Mouse (Mus musculus): Measurements from ENCODE around the gene Sphk1. TPM values are rescaled to one million over a fixed set of nuclear protein-coding genes. Genes with fewer than 3 reads are reported as not detected.
"Not testable (repeated sequence)": the region's sequence is repeated elsewhere in the genome, so short reads cannot be mapped to it uniquely, and the experiment has no call there.

The Sphk1 gene
- total RNA-seq (2021), result 1 to 10 TPM; 1.6 to 1.9 TPM
- long read RNA-seq, experiment 1, partial matches to known transcripts, result 1 of 2 reads
- long read RNA-seq, experiment 1, other reads (novel, unspliced or antisense), result 0 of 2 reads
- long read RNA-seq, experiment 2, partial matches to known transcripts, result 0 of 3 reads
- long read RNA-seq, experiment 2, other reads (novel, unspliced or antisense), result 2 of 3 reads

- no peak for TF ChIP-seq CTCF (conservative IDR thresholded peaks at IDR 0.05)
- Histone ChIP-seq H3K4me3 (peak within 1 kb of the TSS; percentile 55), H3K27ac (no peak within 1 kb of the TSS)
- no peak for DNase-seq (ENCODE audit: low spot score in 2 of 2)
Observed at GRCm38 (mm10) chr11:116530187-116531147, at the start of gene Sphk1. Sphk1 (plus strand) TSS chr11:116530925.

- no peak overlapping the region for H3K4me3 ChIP-seq
- DNase-seq (ENCODE audit: low spot score in 2 of 2), result no peak
- no peak for TF ChIP-seq CTCF (conservative IDR thresholded peaks at IDR 0.05)
- H3K27ac ChIP-seq, result peak overlapping the region; percentile 37; the same call in 1 of the 2 replicates
Observed at GRCm38 (mm10) chr11:116480975-116481374, 49.8 kb upstream of the Sphk1 start.

GRCm38 (mm10) chr11:116481776-116482175 is 48.9 kb upstream of the Sphk1 start:
- H3K27ac ChIP-seq, result peak overlapping the region; percentile 37; the same call in 1 of the 2 replicates
- DNase-seq (ENCODE audit: low spot score in 2 of 2), result no peak
- TF ChIP-seq CTCF (conservative IDR thresholded peaks at IDR 0.05), result no peak; the same call in 1 of the 2 replicates
- H3K4me3 ChIP-seq, result no peak overlapping the region

DNA sequence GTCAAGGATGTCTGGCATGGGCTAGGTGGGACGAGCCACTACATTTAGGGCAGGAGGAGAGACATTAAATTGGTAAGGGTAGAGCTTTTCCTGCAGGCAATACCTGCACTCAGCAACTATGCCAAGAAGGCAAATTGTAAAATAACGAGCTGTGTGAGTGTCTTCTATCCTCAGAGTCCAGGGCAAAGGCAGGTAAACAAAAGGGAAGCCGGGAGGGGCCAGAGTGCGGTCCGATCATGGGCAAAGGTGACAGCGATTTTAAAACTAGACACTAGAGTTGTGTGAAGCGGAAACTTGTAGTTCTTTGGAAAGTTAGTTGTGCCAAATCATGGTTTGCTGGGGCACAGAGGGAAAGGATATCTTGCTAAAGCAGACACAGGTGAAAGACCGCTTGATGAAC is 46.5 kb upstream of the Sphk1 start:
- no peak for DNase-seq (ENCODE audit: low spot score in 2 of 2)
- H3K4me3 ChIP-seq, result no peak overlapping the region
- no peak overlapping the region for H3K27ac ChIP-seq
- no peak for TF ChIP-seq CTCF (conservative IDR thresholded peaks at IDR 0.05)

- H3K27ac ChIP-seq, result no peak overlapping the region
- TF ChIP-seq CTCF (conservative IDR thresholded peaks at IDR 0.05), result no peak
- H3K4me3 ChIP-seq, result no peak overlapping the region
- no peak for DNase-seq (ENCODE audit: low spot score in 2 of 2)
Observed at GRCm38 (mm10) chr11:116488207-116488606, 42.5 kb upstream of the Sphk1 start.

DNA sequence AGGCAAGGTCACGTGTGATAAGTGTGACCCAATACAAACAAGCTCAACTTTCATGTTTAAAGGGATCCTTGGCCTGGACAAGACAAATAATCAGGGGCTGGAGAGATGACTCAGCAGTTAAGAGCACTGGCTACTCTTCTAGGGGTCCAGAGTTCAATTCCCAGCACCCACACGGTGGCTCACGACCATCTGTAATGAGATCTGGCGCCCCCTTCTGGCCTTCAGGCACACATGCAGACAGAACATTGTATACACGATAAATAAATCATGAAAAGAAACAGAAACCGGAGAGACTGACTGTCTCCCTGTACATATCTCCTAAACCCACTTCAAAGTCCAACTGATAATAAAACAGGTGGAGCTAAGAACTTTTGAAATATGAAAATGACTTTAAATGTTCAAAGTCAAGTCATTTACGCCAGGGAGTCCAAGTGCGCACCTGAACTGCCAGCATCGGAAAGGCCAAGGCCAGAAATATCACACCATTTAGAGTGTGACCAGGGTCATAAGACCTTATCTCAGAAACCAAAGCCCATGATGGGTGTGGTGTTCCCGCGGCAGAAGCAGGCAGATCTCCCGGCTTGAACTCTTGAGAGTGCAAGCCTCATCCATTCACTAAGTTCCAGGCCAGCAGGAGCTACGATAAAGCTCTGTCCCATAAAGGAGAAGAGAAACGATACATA is 41.9 kb upstream of the Sphk1 start:
- no peak for DNase-seq (ENCODE audit: low spot score in 2 of 2)
- Histone ChIP-seq H3K4me3 (peak overlapping the region; percentile 94), H3K27ac (no peak overlapping the region)
- TF ChIP-seq CTCF (conservative IDR thresholded peaks at IDR 0.05), result peak; percentile 71

DNA sequence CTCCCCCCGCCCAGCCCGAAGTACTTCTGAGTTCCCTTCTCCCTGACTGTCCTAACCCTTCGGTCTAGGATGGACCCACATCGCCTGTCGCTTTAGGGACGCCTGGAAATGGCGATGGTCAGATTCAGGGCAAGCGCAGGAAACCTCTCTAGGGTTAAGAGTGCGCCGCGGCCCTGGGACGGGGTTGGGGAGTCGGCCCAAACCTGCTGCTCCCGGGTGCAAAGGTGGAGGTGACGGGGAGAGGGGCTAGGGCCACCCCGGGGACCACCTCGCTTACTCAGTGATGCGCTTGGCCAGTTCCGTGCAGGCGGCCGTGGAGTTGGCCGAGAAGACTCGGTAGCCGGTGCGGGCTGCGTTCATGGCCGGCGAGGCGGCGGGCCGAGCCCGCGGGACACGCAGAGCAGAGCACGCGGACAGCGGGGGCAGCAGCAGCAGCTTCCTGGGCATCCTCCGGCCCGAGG is 40.9 kb upstream of the Sphk1 start:
- no peak for DNase-seq (ENCODE audit: low spot score in 2 of 2)
- TF ChIP-seq CTCF (conservative IDR thresholded peaks at IDR 0.05), result no peak
- H3K4me3 ChIP-seq, result peak overlapping the region; percentile 94
- peak overlapping the region; percentile 98 for H3K27ac ChIP-seq

DNA sequence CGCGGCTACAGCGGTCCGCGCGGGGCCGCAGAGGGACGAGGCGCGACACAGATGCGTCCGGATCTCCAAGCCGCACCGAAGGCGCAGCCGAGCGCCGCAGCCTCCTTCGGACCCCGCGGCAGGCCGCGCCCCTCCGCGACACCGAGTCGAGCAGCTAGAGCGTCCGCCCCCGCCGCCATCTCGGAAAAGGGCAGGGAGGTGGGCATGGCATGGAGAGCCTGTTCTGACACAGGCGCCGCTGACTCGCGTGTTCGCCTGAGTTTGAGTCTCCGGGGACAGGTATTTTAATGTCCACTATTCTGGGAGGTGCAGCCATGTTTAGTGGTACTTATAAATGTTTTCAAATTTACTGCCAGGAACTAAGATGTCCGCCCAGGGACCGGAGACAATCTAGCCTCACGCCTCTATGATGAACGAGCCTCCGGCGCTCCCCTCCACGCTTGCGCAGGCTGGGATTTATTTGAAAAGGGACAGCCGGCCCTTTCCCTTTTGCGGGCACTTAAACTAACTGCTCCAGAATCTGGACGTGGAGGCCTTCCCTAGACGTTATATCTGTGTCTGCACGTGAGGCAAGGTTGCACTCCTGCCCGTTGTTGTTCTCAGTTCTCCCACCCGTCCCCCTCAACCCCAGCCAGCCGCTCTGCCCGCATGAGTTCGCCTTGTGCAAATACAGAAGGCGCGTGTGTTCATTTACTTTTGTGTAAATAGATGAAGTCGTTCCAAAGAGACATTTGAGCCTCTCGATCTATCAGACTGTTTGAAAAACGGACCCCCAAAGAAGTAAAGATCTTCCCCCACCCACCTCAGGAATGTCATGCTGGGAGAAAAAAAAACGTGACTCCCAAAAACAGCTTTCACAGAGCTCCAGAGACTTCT is 40.3 kb upstream of the Sphk1 start:
- peak; percentile 83 to 89 for DNase-seq (ENCODE audit: low spot score in 2 of 2)
- Histone ChIP-seq H3K27ac (peak overlapping the region; percentile 98), H3K4me3 (peak overlapping the region; percentile 94)
- TF ChIP-seq CTCF (conservative IDR thresholded peaks at IDR 0.05), result no peak

DNA sequence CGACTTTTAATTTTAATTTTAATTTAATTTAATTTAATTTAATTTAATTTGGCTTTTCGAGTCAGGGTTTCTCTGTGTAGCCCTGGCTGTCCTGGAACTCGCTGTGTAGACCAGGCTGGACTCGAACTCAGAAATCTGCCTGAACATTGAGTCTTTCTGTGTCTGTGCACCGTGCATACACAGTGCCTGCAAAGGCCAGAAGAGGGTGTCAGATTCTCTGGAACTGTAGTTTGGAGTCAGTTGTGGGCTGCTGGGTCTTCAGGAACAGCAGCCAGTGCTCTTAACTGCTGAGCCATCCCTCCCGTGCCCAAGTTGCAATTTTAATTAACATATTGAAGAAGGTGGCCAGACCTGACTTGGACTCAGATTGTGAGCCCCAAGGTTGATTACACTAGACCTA is 39.4 kb upstream of the Sphk1 start:
- peak; percentile 21 for TF ChIP-seq CTCF (conservative IDR thresholded peaks at IDR 0.05)
- Histone ChIP-seq H3K27ac (peak overlapping the region; percentile 98; the same call in 1 of the 2 replicates), H3K4me3 (no peak overlapping the region; the same call in 1 of the 2 replicates)

DNA sequence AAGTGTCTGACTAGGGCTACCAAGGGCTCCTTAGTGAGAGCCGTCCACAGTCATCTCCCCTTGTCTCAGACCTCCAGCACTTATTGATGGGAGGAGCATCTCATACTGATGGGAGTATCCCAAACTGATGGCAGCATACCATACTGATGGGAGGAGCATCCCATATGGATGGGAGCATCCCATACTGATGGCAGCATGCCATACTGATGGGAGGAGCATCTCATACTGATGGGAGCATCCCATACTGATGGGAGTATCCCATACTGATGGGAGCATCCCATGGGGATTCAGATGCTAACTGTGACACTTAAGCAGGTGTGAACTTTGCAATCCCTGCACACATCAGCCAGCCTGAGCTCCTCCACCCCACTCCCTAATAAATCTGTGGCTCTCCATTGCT is 38.2 kb upstream of the Sphk1 start:
- H3K4me3 ChIP-seq; DNase-seq (ENCODE audit: low spot score in 2 of 2); H3K27ac ChIP-seq: not testable (repeated sequence)

More for the DNA sequence above, 39.4 kb upstream of the Sphk1 start:
- no peak for DNase-seq (ENCODE audit: low spot score in 2 of 2)

- H3K27ac ChIP-seq, result no peak overlapping the region
- no peak overlapping the region for H3K4me3 ChIP-seq
- TF ChIP-seq CTCF (conservative IDR thresholded peaks at IDR 0.05), result no peak
- no peak for DNase-seq (ENCODE audit: low spot score in 2 of 2)
Observed at GRCm38 (mm10) chr11:116493191-116493590, 37.5 kb upstream of the Sphk1 start.

GRCm38 (mm10) chr11:116493795-116494252 is 36.9 kb upstream of the Sphk1 start, which contains the start of gene Prpsap1:
Prpsap1 (minus strand) TSS chr11:116494202.
- H3K27ac ChIP-seq, result peak within 1 kb of the TSS; percentile 43; the same call in 1 of the 2 replicates
- DNase-seq (ENCODE audit: low spot score in 2 of 2), result no peak
- TF ChIP-seq CTCF (conservative IDR thresholded peaks at IDR 0.05), result peak; percentile 79

More at GRCm38 (mm10) chr11:116493795-116494252, 36.9 kb upstream of the Sphk1 start, which contains the start of gene Prpsap1:
- H3K4me3 ChIP-seq, result no peak within 1 kb of the TSS

Measured in layer of hippocampus, adult 2 months (tissue).